Mouse (Mus musculus) lung, postnatal 0 days (tissue): ENCODE results near the gene Hoxa2.
A peak's percentile ranks its signal among the peaks of the same experiment; 100 is the strongest.

ENCODE experiments used
- CTCF ChIP-seq: IDR thresholded peaks from 2 replicates; pipeline ENCODE4 v1.5.1; 2016; ENCODE audit warnings: antibody characterized with exemption, mild to moderate bottlenecking
- EP300 ChIP-seq: IDR thresholded peaks from 2 replicates; pipeline ENCODE4 v1.6.1; 2016; ENCODE audit warnings: antibody characterized with exemption, mild to moderate bottlenecking, control low read depth

DNA sequence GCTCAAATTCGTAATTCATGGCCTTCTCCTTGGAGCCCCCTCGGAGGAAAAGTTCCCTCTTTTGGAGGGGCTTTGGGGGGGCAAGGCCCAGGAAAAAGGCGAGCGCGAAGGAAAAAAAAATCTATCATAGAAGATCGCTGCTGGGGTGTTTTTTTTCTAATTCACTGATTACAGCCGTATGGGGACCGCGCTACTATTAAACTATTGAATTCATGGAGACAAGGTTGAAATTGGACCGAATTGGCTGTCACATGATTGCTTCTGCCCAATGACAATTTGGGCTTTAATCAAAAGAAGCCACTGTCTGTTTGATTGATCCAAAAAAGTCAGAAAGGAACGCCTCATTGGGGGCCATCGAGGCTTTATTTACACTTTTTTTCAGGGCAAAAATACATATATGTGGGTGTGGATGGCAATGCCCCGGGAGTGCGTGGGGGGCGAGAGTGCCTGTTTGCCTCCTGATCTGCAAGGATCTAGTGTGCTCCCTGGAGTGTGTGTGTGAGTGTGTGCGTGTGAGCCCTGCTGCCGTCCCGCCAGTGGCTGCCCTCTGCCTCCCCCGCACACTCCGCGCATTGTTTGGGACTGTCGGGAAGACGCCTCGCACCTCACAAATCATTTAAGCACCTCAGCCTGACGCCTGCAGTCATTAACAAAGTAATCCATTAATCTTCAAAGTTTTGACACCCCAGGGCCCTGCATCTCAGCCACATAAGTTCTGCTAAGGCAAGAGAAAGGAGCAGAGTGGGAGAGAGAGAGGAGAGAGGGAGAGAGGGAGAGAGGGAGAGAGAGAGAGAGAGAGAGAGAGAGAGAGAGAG, at the start of gene Hoxa2:
- TF ChIP-seq CTCF (no peak), EP300 (0 out of 2 replicates have a peak, but pooled peaks have one; percentile 39)
